9 mouse cellular contexts compared by ENCODE assay signal in the genomic region with DNA sequence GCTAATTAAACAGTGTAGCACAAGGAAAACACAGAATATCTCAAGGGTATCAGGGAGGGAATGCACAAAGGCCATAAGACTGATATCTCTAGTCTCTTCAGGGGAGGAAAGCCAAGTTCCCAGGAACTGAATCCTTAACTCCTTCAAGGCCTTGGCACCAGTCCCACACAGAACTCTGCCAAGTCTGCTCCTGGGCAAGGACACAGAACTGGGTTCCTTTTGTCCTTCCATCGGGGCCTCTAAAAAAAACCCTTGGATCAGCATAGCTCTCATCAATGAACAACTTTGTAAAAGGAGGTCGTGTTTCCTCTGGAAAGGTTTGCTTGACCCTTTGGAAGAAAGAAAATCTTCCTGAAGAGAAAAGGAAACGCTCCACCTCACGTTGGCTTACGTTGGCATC.
DNase-seq lines count a peak whose midpoint lies in the region; ATAC-seq and TF ChIP-seq lines count a peak whose summit lies in the region.
"Had no signal": no experiment of that assay in that cellular context is flagged by ENCODE, and none has a peak within 500 bp of the region (broad histone marks: within the 10 kb centered on the region; RNA-seq: fewer than 3 reads in every experiment).

No protein-coding gene starts in this region.

- peak; percentile 38 for DNase-seq in gastrocnemius, postnatal 10 days
- DNase-seq in gastrocnemius, adult 18-20 months (ENCODE audit: low spot score), result no peak
- DNase-seq in heart, postnatal 36 days, result peak; percentile 19 to 29
- peak; percentile 29 for DNase-seq in stomach, postnatal 0 days (ENCODE audit: low spot score)
- no peak for DNase-seq in embryo, embryonic 10.5 days (ENCODE audit: low spot score)
- DNase-seq in spleen, postnatal 10 days (ENCODE audit: low spot score in 2 of 2), result no peak

- TF ChIP-seq EP300 in stomach, postnatal 0 days (optimal IDR thresholded peaks at IDR 0.05), result no peak

- H3K27me3 ChIP-seq in neural tube, embryonic 14.5 days (ENCODE audit: control insufficient read depth, insufficient read depth, low read length), result no peaks in the 10 kb centered on the region
- H3K27me3 ChIP-seq in neural tube, embryonic 15.5 days (replicated peaks), result no peaks in the 10 kb centered on the region
- H3K27me3 ChIP-seq in stomach, postnatal 0 days (ENCODE audit: control insufficient read depth, insufficient read depth, low read length), result no peaks in the 10 kb centered on the region
- H3K27me3 ChIP-seq: heart, embryonic 15.5 days had no signal

- TF ChIP-seq CTCF in stomach, postnatal 0 days (IDR thresholded peaks at IDR 0.05; ENCODE audit: low read depth), result no peak

- no peak overlapping the region for H3K9ac ChIP-seq in neural tube, embryonic 14.5 days (replicated peaks; ENCODE audit: low read depth, low read length)
- no peak overlapping the region for H3K9ac ChIP-seq in neural tube, embryonic 15.5 days (replicated peaks)
- no peak overlapping the region for H3K9ac ChIP-seq in stomach, postnatal 0 days (ENCODE audit: low read length)
- H3K9ac ChIP-seq: heart, embryonic 15.5 days had no signal

- no peak overlapping the region for H3K4me2 ChIP-seq in neural tube, embryonic 14.5 days (ENCODE audit: low read depth, low read length)
- H3K4me2 ChIP-seq in neural tube, embryonic 15.5 days, result no peak overlapping the region
- H3K4me2 ChIP-seq in stomach, postnatal 0 days (replicated peaks; ENCODE audit: low read depth), result no peak overlapping the region
- H3K4me2 ChIP-seq: heart, embryonic 15.5 days had no signal

- WGBS in neural tube, embryonic 14.5 days, result 67% methylated on average over 5 of the region's 5 CpGs
- 65% methylated on average over 5 of the region's 5 CpGs for WGBS in neural tube, embryonic 15.5 days
- 64% methylated on average over 5 of the region's 5 CpGs for WGBS in stomach, postnatal 0 days

- no peaks in the 10 kb centered on the region for H3K36me3 ChIP-seq in neural tube, embryonic 14.5 days (ENCODE audit: control insufficient read depth, insufficient read depth, low read length)
- no peaks in the 10 kb centered on the region for H3K36me3 ChIP-seq in neural tube, embryonic 15.5 days
- H3K36me3 ChIP-seq in stomach, postnatal 0 days (ENCODE audit: control insufficient read depth, insufficient read depth, low read length), result no peaks in the 10 kb centered on the region
- H3K36me3 ChIP-seq: heart, embryonic 15.5 days had no signal

- H3K9me3 ChIP-seq in neural tube, embryonic 14.5 days (ENCODE audit: control insufficient read depth, low read length), result no peaks in the 10 kb centered on the region
- no peaks in the 10 kb centered on the region for H3K9me3 ChIP-seq in neural tube, embryonic 15.5 days (replicated peaks)
- H3K9me3 ChIP-seq in stomach, postnatal 0 days (ENCODE audit: control insufficient read depth, low read length), result no peaks in the 10 kb centered on the region
- H3K9me3 ChIP-seq: heart, embryonic 15.5 days had no signal

- no peak overlapping the region for H3K4me3 ChIP-seq in neural tube, embryonic 14.5 days (ENCODE audit: low read depth, low read length)
- H3K4me3 ChIP-seq in neural tube, embryonic 15.5 days (replicated peaks), result no peak overlapping the region
- H3K4me3 ChIP-seq in stomach, postnatal 0 days (ENCODE audit: low read depth, low read length), result no peak overlapping the region
- H3K4me3 ChIP-seq: heart, embryonic 15.5 days had no signal

- H3K4me1 ChIP-seq in neural tube, embryonic 14.5 days (ENCODE audit: control insufficient read depth, insufficient read depth, low read length), result no peaks in the 10 kb centered on the region
- no peaks in the 10 kb centered on the region for H3K4me1 ChIP-seq in neural tube, embryonic 15.5 days
- H3K4me1 ChIP-seq in stomach, postnatal 0 days (replicated peaks; ENCODE audit: control insufficient read depth, insufficient read depth), result no peaks in the 10 kb centered on the region
- H3K4me1 ChIP-seq: heart, embryonic 15.5 days had no signal

- no peak overlapping the region for H3K27ac ChIP-seq in neural tube, embryonic 14.5 days (ENCODE audit: low read depth, low read length)
- no peak overlapping the region for H3K27ac ChIP-seq in neural tube, embryonic 15.5 days (replicated peaks)
- H3K27ac ChIP-seq in stomach, postnatal 0 days (replicated peaks), result no peak overlapping the region
- H3K27ac ChIP-seq: heart, embryonic 15.5 days had no signal

- ATAC-seq in neural tube, embryonic 14.5 days (ENCODE audit: low read depth), result peak; percentile 56; the same call in 1 of the 2 replicates
- ATAC-seq in neural tube, embryonic 15.5 days (ENCODE audit: low FRiP score), result no peak
- ATAC-seq in stomach, postnatal 0 days (ENCODE audit: low FRiP score, low TSS enrichment), result no peak

- intact Hi-C loops in heart, postnatal 36 days (cut with DNase I), result no loop called here

Comparison
In these comparisons a context has a peak if more than half of its experiments do, and no peak if none do; other contexts are left out.
1. DNase-seq: peak in gastrocnemius, postnatal 10 days (single experiment), heart, postnatal 36 days (2 of 2) and stomach, postnatal 0 days (single experiment); none in gastrocnemius, adult 18-20 months (single experiment), embryo, embryonic 10.5 days (single experiment) and spleen, postnatal 10 days (0 of 2).